Mouse (Mus musculus) forebrain, embryonic 11.5 days (tissue): ENCODE results near the gene Cfap299. TPM values are rescaled to one million over a fixed set of nuclear protein-coding genes. Genes with fewer than 3 reads are reported as not detected.

Experiments
- ATAC-seq: fragments of 200-750 bp; cut with Nextera tagmentation; replicated peaks from 2 replicates; pipeline ENCODE4 v1.8.0; 2017; ENCODE audit warnings: moderate TSS enrichment; ENCODE audit not compliant: low FRiP score
- DNase-seq: peaks from one replicate; pipeline ENCODE4 v3.0.0-alpha.2; 2017; ENCODE audit warnings: low spot score
- H3K27ac ChIP-seq: fragments of 300-500 bp; sonication (generic); 2 replicates; pipeline ENCODE4 v1.5.1; 2014; ENCODE audit warnings: low read depth, low read length
- H3K27me3 ChIP-seq: fragments of 300-500 bp; sonication (generic); 2 replicates; pipeline ENCODE4 v1.6.1; 2014; ENCODE audit warnings: mild to moderate bottlenecking, low read length, mixed read lengths; ENCODE audit not compliant: control insufficient read depth, insufficient read depth
- H3K36me3 ChIP-seq: fragments of 300-500 bp; sonication (generic); 2 replicates; pipeline ENCODE4 v1.6.1; 2014; ENCODE audit warnings: mild to moderate bottlenecking, low read length, moderate library complexity, mixed read lengths; ENCODE audit not compliant: control insufficient read depth, insufficient read depth
- H3K4me1 ChIP-seq: fragments of 300-500 bp; sonication (generic); replicated peaks from 2 replicates; pipeline ENCODE4 v1.6.1; 2014; ENCODE audit warnings: low read length, mixed read lengths; ENCODE audit not compliant: control insufficient read depth, insufficient read depth
- H3K4me2 ChIP-seq: fragments of 300-500 bp; sonication (generic); 2 replicates; pipeline ENCODE4 v1.6.1; 2014; ENCODE audit warnings: low read depth, mild to moderate bottlenecking, low read length, moderate library complexity, mixed read lengths; ENCODE audit not compliant: severe bottlenecking
- H3K4me3 ChIP-seq: fragments of 300-500 bp; sonication (generic); 2 replicates; pipeline ENCODE4 v1.5.1; 2014; ENCODE audit warnings: low read depth, low read length
- H3K9ac ChIP-seq: fragments of 300-500 bp; sonication (generic); 2 replicates; pipeline ENCODE4 v1.6.1; 2014; ENCODE audit warnings: low read length
- H3K9me3 ChIP-seq: fragments of 300-500 bp; sonication (generic); 2 replicates; pipeline ENCODE4 v1.6.1; 2016; ENCODE audit warnings: low read length, mixed read lengths; ENCODE audit not compliant: control insufficient read depth
- WGBS: fragments of 180-500 bp; shearing (Covaris S2); extraction: QIAGEN DNeasy Blood & Tissue Kit; methylation state at CpG from one replicate; pipeline ENCODE4 v1.1.7; 2014; 5-methylcytosine and 5-hydroxymethylcytosine counted together
- polyA plus RNA-seq: library from polyadenylated mRNA; unstranded; fragments of >200 nt; fragmentation: Nextera tagmentation; extraction: Ambion mirVana; gene quantifications from 2 replicates; pipeline ENCODE4 v1.2.1, GENCODE M21; 2014

Cfap299 gene
- polyA plus RNA-seq, 1 experiment from 2014 or later: 0.23 TPM

DNA sequence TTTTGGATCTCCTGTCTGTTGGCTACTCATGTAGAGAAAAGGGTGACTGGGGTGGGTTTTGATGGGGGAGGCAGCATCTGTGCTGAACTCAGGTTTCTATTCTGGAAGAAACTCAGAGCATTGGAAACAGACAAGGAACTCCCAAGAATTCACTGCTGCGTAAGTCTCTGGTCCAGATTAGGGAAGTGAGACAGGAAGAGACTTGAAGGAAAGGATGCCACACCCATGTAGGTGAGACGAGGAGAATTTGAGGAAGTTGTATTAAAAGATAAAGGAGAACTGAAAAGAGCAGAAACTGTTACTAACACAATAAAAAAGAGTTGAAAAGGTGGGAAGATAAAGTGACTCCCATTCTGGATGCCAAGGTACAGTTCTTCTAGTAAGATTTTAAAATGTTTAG lies 249.3 kb downstream of the Cfap299 start:
- Histone ChIP-seq H3K4me2 (no peak overlapping the region), H3K36me3 (no peaks in the 10 kb centered on the region), H3K27me3 (no peaks in the 10 kb centered on the region), H3K9me3 (no peaks in the 10 kb centered on the region), H3K27ac (no peak overlapping the region), H3K4me1 (0 out of 2 replicates have a peak, but pooled peaks cover 1% of the 10 kb centered on the region), H3K9ac (no peak overlapping the region), H3K4me3 (no peak overlapping the region)
- no peak for DNase-seq
- WGBS: 83% methylated on average over 2 of the region's 2 CpGs
- no peak for ATAC-seq

DNA sequence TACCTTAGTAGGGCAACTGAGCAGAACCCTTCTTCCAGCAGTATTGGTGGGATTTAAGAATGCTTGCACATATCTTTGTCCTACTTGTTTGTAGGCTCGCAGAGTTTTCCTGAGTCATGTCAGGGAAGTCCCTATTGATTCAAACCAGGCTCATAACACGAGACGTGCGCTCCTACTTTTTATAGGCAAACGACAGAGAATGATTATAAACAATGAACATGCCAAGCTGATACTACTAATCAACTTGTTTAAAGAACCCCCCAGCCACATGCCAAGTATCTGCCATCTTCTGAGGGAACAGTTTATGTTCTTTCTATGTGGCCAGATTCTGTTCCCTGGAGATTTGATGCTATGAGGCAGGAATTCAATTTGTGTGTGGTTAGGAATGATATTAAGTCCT lies 251.7 kb downstream of the Cfap299 start:
- H3K9ac ChIP-seq: no peak overlapping the region
- no peaks in the 10 kb centered on the region for H3K9me3 ChIP-seq
- H3K27me3 ChIP-seq: no peaks in the 10 kb centered on the region
- H3K4me1 ChIP-seq: no peaks in the 10 kb centered on the region
- WGBS: 85% methylated on average over 5 of the region's 5 CpGs
- H3K4me2 ChIP-seq: no peak overlapping the region
- no peak overlapping the region for H3K4me3 ChIP-seq
- H3K36me3 ChIP-seq: no peaks in the 10 kb centered on the region
- H3K27ac ChIP-seq: no peak overlapping the region
- ATAC-seq: no peak
- no peak for DNase-seq

DNA sequence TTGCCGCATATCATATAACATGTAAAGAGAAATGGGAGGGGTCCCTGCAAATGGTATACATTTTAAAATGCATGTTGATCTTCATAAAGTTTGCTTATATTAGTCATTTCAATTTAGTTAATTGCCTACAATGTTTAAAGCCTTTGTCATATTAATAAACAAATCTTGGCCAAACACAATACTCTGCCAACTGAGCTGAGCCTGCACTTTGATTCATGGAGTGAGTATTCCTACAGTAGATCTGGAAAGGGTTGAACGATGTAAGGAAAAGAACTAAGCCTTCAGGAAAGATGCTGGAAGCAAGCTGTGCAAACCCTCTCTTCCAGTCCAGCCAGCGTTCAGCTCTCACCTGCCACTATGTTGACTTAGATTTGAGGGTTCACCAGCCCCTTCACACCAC lies 252.9 kb downstream of the Cfap299 start:
- H3K4me3 ChIP-seq: no peak overlapping the region
- no peak overlapping the region for H3K9ac ChIP-seq
- no peaks in the 10 kb centered on the region for H3K9me3 ChIP-seq
- no peaks in the 10 kb centered on the region for H3K27me3 ChIP-seq
- WGBS: 93% methylated on average over 3 of the region's 3 CpGs
- no peak for DNase-seq
- no peak overlapping the region for H3K4me2 ChIP-seq
- H3K36me3 ChIP-seq: no peaks in the 10 kb centered on the region
- ATAC-seq: no peak
- H3K4me1 ChIP-seq: no peaks in the 10 kb centered on the region
- H3K27ac ChIP-seq: no peak overlapping the region

DNA sequence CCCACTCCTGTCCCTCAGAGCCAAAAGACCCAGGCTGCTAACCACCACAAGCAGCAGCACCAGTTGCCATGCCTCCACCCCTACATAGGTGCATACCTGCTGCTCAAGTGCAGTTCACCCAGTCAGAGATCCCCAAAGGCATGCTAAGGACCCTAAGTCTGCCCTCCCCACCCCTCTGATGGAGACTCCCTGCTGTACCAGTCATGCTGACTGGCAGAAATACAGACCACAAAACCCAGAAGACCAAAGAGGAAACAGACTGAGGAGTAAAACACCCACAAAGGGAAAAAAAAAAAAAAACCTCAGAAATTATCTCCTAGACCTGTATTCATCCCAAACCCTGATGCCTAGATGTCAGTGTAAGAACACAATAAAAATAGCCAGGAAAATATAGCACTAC lies 256.8 kb downstream of the Cfap299 start:
- Histone ChIP-seq H3K27ac (no peak overlapping the region), H3K4me1 (no peaks in the 10 kb centered on the region), H3K4me3 (no peak overlapping the region), H3K27me3 (no peaks in the 10 kb centered on the region), H3K9ac (no peak overlapping the region), H3K4me2 (no peak overlapping the region), H3K9me3 (no peaks in the 10 kb centered on the region), H3K36me3 (no peaks in the 10 kb centered on the region)
- no peak for DNase-seq
- no peak for ATAC-seq

DNA sequence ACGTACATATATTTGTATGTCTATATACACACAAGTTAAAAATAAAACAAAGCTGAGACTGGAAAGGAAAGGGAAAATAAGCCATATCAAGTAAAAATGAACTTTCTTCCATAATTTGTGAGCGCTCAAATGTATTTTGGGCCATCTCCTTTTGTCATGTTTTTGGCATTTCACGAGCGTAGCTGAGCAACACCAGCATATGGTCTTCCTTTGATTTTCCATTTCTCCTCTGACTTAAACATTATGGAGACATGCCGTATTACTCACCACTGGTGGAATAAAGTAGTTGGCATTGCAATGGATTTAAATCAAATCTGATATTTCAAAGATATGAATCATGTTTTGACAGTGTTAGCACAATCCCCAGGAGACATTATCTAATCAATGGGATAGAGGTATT lies 284.4 kb downstream of the Cfap299 start:
- no peaks in the 10 kb centered on the region for H3K27me3 ChIP-seq
- no peaks in the 10 kb centered on the region for H3K9me3 ChIP-seq
- DNase-seq: no peak
- no peak overlapping the region for H3K9ac ChIP-seq
- no peak overlapping the region for H3K4me3 ChIP-seq
- H3K4me2 ChIP-seq: no peak overlapping the region
- no peak for ATAC-seq
- H3K36me3 ChIP-seq: no peaks in the 10 kb centered on the region
- H3K27ac ChIP-seq: no peak overlapping the region
- H3K4me1 ChIP-seq: no peaks in the 10 kb centered on the region
- WGBS: 98% methylated on average over 5 of the region's 5 CpGs

DNA sequence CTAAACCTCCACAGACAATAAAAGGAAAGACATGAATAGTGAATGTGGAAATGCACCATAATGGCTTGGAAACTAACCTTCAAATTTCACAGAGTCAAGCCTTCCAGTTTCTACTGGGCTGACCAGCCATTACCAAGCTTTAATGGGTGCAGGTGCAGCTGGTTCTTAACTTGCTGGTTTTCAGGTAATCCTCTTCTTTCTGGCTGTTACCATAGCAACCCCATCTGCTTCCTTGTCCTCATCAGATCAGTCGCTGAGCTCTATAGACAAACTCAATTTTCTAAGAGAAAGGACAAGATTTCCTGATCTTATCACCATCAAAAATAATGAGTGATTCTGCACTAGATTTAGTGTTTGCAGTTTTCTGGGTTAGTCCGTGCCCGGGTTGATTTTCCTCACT lies 287.8 kb downstream of the Cfap299 start:
- WGBS: 58% methylated on average over 3 of the region's 3 CpGs
- no peaks in the 10 kb centered on the region for H3K36me3 ChIP-seq
- no peaks in the 10 kb centered on the region for H3K4me1 ChIP-seq
- no peak overlapping the region for H3K4me2 ChIP-seq
- no peak for DNase-seq
- H3K4me3 ChIP-seq: no peak overlapping the region
- H3K27me3 ChIP-seq: no peaks in the 10 kb centered on the region
- no peak overlapping the region for H3K27ac ChIP-seq
- ATAC-seq: no peak
- no peak overlapping the region for H3K9ac ChIP-seq
- no peaks in the 10 kb centered on the region for H3K9me3 ChIP-seq

DNA sequence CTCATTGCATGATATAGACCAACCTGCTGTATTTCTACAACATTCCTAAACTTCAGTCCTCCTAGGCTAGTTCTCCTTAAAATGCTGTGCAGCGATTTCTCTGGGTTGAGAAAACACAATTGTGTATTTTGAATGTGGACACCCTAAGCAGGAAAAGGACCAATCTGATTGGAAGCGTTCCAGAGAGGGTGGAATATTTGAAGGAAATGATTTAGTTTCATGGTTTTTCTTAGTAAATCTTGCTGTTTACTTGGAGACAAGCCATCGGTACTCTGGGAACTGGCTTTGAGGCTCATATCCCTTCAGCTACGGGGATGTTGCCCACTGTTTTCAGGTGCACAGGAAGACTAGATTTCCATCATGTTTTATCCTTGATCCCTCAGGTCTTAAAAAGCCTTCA lies 288.3 kb downstream of the Cfap299 start:
- 90% methylated on average over 4 of the region's 4 CpGs for WGBS
- Histone ChIP-seq H3K27me3 (no peaks in the 10 kb centered on the region), H3K4me2 (no peak overlapping the region), H3K4me3 (no peak overlapping the region), H3K4me1 (no peaks in the 10 kb centered on the region), H3K9ac (no peak overlapping the region), H3K27ac (no peak overlapping the region), H3K36me3 (no peaks in the 10 kb centered on the region), H3K9me3 (no peaks in the 10 kb centered on the region)
- ATAC-seq (no peak), DNase-seq (no peak)

DNA sequence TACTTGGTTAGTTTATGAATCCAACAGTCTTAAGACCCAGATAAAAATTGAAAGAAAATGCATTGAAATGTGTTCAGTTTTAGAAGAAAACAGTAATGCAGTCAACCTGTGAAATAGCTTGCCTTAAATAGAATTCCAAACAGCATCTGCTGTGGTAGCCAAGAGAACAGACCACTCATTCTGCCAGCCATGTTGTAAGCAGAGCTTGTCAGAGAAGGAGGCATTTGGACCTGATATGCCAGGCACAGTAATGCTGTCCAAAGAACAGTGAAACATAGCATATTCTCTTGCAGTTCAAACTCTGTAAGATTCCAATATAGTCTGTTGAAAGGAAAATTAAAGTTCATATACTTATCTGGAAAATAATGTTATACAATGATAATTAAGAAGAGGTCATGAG lies 321.2 kb downstream of the Cfap299 start:
- no peaks in the 10 kb centered on the region for H3K9me3 ChIP-seq
- no peak overlapping the region for H3K9ac ChIP-seq
- no peak overlapping the region for H3K27ac ChIP-seq
- H3K4me1 ChIP-seq: no peaks in the 10 kb centered on the region
- no peaks in the 10 kb centered on the region for H3K27me3 ChIP-seq
- H3K4me2 ChIP-seq: no peak overlapping the region
- no peak overlapping the region for H3K4me3 ChIP-seq
- DNase-seq (no peak), ATAC-seq (no peak)
- H3K36me3 ChIP-seq: no peaks in the 10 kb centered on the region

DNA sequence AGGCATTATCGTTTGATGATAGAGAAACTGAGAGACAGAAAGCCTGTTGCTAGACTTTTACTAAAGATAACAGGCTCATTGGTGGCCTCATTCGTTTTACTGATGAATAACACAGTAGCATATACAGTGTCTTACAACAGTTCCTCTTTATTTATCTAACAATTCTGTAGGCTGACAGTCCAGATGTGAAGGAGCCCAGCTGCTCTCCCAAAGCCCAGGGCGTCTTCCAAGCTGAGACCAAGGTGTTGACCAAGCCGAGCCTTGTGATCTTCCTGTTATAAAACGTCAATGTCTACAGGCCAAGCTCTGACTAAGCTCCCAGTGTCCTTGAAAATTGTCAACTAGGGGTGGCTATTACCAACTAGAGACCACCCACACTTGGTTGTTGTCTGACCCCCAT lies 321.9 kb downstream of the Cfap299 start:
- no peaks in the 10 kb centered on the region for H3K27me3 ChIP-seq
- no peaks in the 10 kb centered on the region for H3K36me3 ChIP-seq
- no peak overlapping the region for H3K4me3 ChIP-seq
- ATAC-seq (no peak), DNase-seq (no peak)
- 91% methylated on average over 5 of the region's 5 CpGs for WGBS
- H3K4me1 ChIP-seq: no peaks in the 10 kb centered on the region
- H3K9ac ChIP-seq: no peak overlapping the region
- H3K27ac ChIP-seq: no peak overlapping the region
- no peak overlapping the region for H3K4me2 ChIP-seq
- H3K9me3 ChIP-seq: no peaks in the 10 kb centered on the region
